Mouse (Mus musculus): ENCODE data around the gene Nol7. TPM values are rescaled to one million over a fixed set of nuclear protein-coding genes. Genes with fewer than 3 reads are reported as not detected.

Gene Nol7
- polyA plus RNA-seq, 2 experiments, result 84.2 to 123 TPM

- Histone ChIP-seq H3K36me3 (replicated peaks; ENCODE audit: control insufficient read depth, insufficient read depth, low read depth) (no peaks in the 10 kb centered on the region), H3K4me1 (replicated peaks; ENCODE audit: control insufficient read depth in 2 of 2, insufficient read depth in 2 of 2, low read length in 1 of 2) (peaks cover 0 to 18% of the 10 kb centered on the region in 2 experiments; a peak in 2 of 4 replicates), H3K4me3 (ENCODE audit: insufficient read depth in 1 of 2, low read depth in 2 of 2, low read length in 2 of 2) (no peak overlapping the region), H3K9me3 (ENCODE audit: control insufficient read depth, low read length) (no peaks in the 10 kb centered on the region), H3K9ac (replicated peaks) (no peak overlapping the region), H3K4me2 (ENCODE audit: low read depth) (no peak overlapping the region), H3K27ac (no peak overlapping the region), H3K27me3 (ENCODE audit: control insufficient read depth, insufficient read depth, low read length) (no peaks in the 10 kb centered on the region)
- WGBS (ENCODE audit: insufficient replicate concordance), result 68% methylated on average over 2 of the region's 2 CpGs
- DNase-seq (ENCODE audit: low read depth in 3 of 3, low spot score in 3 of 3) (no peak), ATAC-seq (ENCODE audit: insufficient read depth) (no peak)
- TF ChIP-seq EP300 (IDR thresholded peaks at IDR 0.05; ENCODE audit: low read depth) (no peak), CTCF (IDR thresholded peaks at IDR 0.05; ENCODE audit: low read depth) (no peak)
Observed at GRCm38 (mm10) chr13:43452177-43452576, 54.0 kb downstream of the Nol7 start.

- WGBS (ENCODE audit: insufficient replicate concordance), result 20% methylated on average over 7 of the region's 7 CpGs
- ATAC-seq (ENCODE audit: insufficient read depth) (no peak), DNase-seq (ENCODE audit: low read depth in 3 of 3, low spot score in 3 of 3) (no peak)
- Histone ChIP-seq H3K27me3 (ENCODE audit: control insufficient read depth, insufficient read depth, low read length) (no peaks in the 10 kb centered on the region), H3K4me1 (replicated peaks; ENCODE audit: control insufficient read depth in 2 of 2, insufficient read depth in 2 of 2, low read length in 1 of 2) (peaks cover 0 to 18% of the 10 kb centered on the region in 2 experiments; a peak in 2 of 4 replicates), H3K9me3 (ENCODE audit: control insufficient read depth, low read length) (no peaks in the 10 kb centered on the region), H3K4me3 (ENCODE audit: insufficient read depth in 1 of 2, low read depth in 2 of 2, low read length in 2 of 2) (no peak overlapping the region), H3K27ac (no peak overlapping the region), H3K9ac (replicated peaks) (no peak overlapping the region), H3K36me3 (replicated peaks; ENCODE audit: control insufficient read depth, insufficient read depth, low read depth) (no peaks in the 10 kb centered on the region), H3K4me2 (ENCODE audit: low read depth) (no peak overlapping the region)
- TF ChIP-seq EP300 (IDR thresholded peaks at IDR 0.05; ENCODE audit: low read depth), result no peak
- no peak for TF ChIP-seq CTCF (IDR thresholded peaks at IDR 0.05; ENCODE audit: low read depth)
Observed at GRCm38 (mm10) chr13:43452843-43453605, 54.8 kb downstream of the Nol7 start.

GRCm38 (mm10) chr13:43454431-43454830 is 56.2 kb downstream of the Nol7 start:
- no peaks in the 10 kb centered on the region for H3K9me3 ChIP-seq (ENCODE audit: control insufficient read depth, low read length)
- DNase-seq (ENCODE audit: low read depth in 3 of 3, low spot score in 3 of 3) (no peak), ATAC-seq (ENCODE audit: insufficient read depth) (no peak)
- H3K9ac ChIP-seq (replicated peaks), result no peak overlapping the region
- no peaks in the 10 kb centered on the region for H3K27me3 ChIP-seq (ENCODE audit: control insufficient read depth, insufficient read depth, low read length)
- no peak overlapping the region for H3K27ac ChIP-seq
- whole genome bisulfite sequencing (ENCODE audit: insufficient replicate concordance), result 42% methylated on average over 7 of the region's 7 CpGs
- peaks cover 0 to 18% of the 10 kb centered on the region in 2 experiments; a peak in 2 of 4 replicates for H3K4me1 ChIP-seq (replicated peaks; ENCODE audit: control insufficient read depth in 2 of 2, insufficient read depth in 2 of 2, low read length in 1 of 2)
- no peak overlapping the region for H3K4me2 ChIP-seq (ENCODE audit: low read depth)
- no peaks in the 10 kb centered on the region for H3K36me3 ChIP-seq (replicated peaks; ENCODE audit: control insufficient read depth, insufficient read depth, low read depth)
- no peak overlapping the region for H3K4me3 ChIP-seq (ENCODE audit: insufficient read depth in 1 of 2, low read depth in 2 of 2, low read length in 2 of 2)
- TF ChIP-seq EP300 (IDR thresholded peaks at IDR 0.05; ENCODE audit: low read depth), result no peak
- no peak for TF ChIP-seq CTCF (IDR thresholded peaks at IDR 0.05; ENCODE audit: low read depth)

Other genes starting within 250 kb of the Nol7 start
- 2.8 and 4.7 TPM in 2 replicates for gene Tbc1d7, start 226.9 kb upstream of the Nol7 start, polyA plus RNA-seq (2012; rRNA removed)
- gene Tbc1d7, start 226.9 kb upstream of the Nol7 start, polyA plus RNA-seq (2014; fragmentation: Nextera tagmentation; extraction: Ambion mirVana), result 12.6 and 14.1 TPM in 2 replicates
- gene Gfod1, start 94.2 kb upstream of the Nol7 start, polyA plus RNA-seq (2012; rRNA removed), result 0.41 and 0.50 TPM in 2 replicates
- 0.20 and 0.42 TPM in 2 replicates for gene Gfod1, start 94.2 kb upstream of the Nol7 start, polyA plus RNA-seq (2014; fragmentation: Nextera tagmentation; extraction: Ambion mirVana)
- gene Sirt5, start 32.9 kb upstream of the Nol7 start, polyA plus RNA-seq (2012; rRNA removed), result 2.9 and 3.0 TPM in 2 replicates
- 4.1 and 4.4 TPM in 2 replicates for gene Sirt5, start 32.9 kb upstream of the Nol7 start, polyA plus RNA-seq (2014; fragmentation: Nextera tagmentation; extraction: Ambion mirVana)
- 5.5 and 7.2 TPM in 2 replicates for gene Ranbp9, start 82.9 kb downstream of the Nol7 start, polyA plus RNA-seq (2012; rRNA removed)
- 3.6 and 3.7 TPM in 2 replicates for gene Ranbp9, start 82.9 kb downstream of the Nol7 start, polyA plus RNA-seq (2014; fragmentation: Nextera tagmentation; extraction: Ambion mirVana)
- gene Mcur1, start 161.8 kb downstream of the Nol7 start, polyA plus RNA-seq (2012; rRNA removed), result 2.8 and 4.0 TPM in 2 replicates
- gene Mcur1, start 161.8 kb downstream of the Nol7 start, polyA plus RNA-seq (2014; fragmentation: Nextera tagmentation; extraction: Ambion mirVana), result 6.0 and 6.1 TPM in 2 replicates
- gene Rnf182, start 217.3 kb downstream of the Nol7 start, polyA plus RNA-seq (2012; rRNA removed), result 0.03 and 0.07 TPM in 2 replicates
- gene Rnf182, start 217.3 kb downstream of the Nol7 start, polyA plus RNA-seq (2014; fragmentation: Nextera tagmentation; extraction: Ambion mirVana), result 0.05 and 0.09 TPM in 2 replicates